Mouse (Mus musculus) lung, embryonic 16.5 days (tissue): ENCODE data around the gene Spcs2. TPM values are rescaled to one million over a fixed set of nuclear protein-coding genes. Genes with fewer than 3 reads are reported as not detected.

Source experiments
- ATAC-seq: fragments of 200-750 bp; cut with Nextera tagmentation; 2 replicates; pipeline ENCODE4 v1.8.0; 2017; ENCODE audit warnings: low read depth, mild to moderate bottlenecking, moderate library complexity
- H3K27ac ChIP-seq: fragments of 300-500 bp; sonication (generic); 2 replicates; pipeline ENCODE4 v1.5.1; 2014; ENCODE audit warnings: mild to moderate bottlenecking, control low read depth, low read length
- H3K27me3 ChIP-seq: fragments of 300-500 bp; sonication (generic); 2 replicates; pipeline ENCODE4 v1.6.1; 2014; ENCODE audit warnings: low read depth, low read length, mixed read lengths; ENCODE audit not compliant: control insufficient read depth, insufficient read depth
- H3K36me3 ChIP-seq: fragments of 300-500 bp; sonication (generic); 2 replicates; pipeline ENCODE4 v1.6.1; 2014; ENCODE audit warnings: low read length; ENCODE audit not compliant: control insufficient read depth, insufficient read depth
- H3K4me1 ChIP-seq: fragments of 300-500 bp; sonication (generic); replicated peaks from 2 replicates; pipeline ENCODE4 v1.6.1; 2014; ENCODE audit warnings: low read length, mixed read lengths; ENCODE audit not compliant: control insufficient read depth, insufficient read depth
- H3K4me2 ChIP-seq: fragments of 300-500 bp; sonication (generic); 2 replicates; pipeline ENCODE4 v1.6.1; 2014; ENCODE audit warnings: low read depth, low read length, control low read depth
- H3K4me3 ChIP-seq: fragments of 300-500 bp; sonication (generic); 2 replicates; pipeline ENCODE4 v1.5.1; 2014; ENCODE audit warnings: mild to moderate bottlenecking, low read length, control low read depth
- H3K9ac ChIP-seq: fragments of 300-500 bp; sonication (generic); 2 replicates; pipeline ENCODE4 v1.6.1; 2014; ENCODE audit warnings: low read length, control low read depth
- H3K9me3 ChIP-seq: fragments of 300-500 bp; sonication (generic); 2 replicates; pipeline ENCODE4 v1.6.1; 2016; ENCODE audit warnings: low read length; ENCODE audit not compliant: control insufficient read depth
- WGBS: fragments of 180-500 bp; shearing (Covaris S2); extraction: QIAGEN DNeasy Blood & Tissue Kit; methylation state at CpG from one replicate; pipeline ENCODE4 v1.1.7; 2014; 5-methylcytosine and 5-hydroxymethylcytosine counted together
- polyA plus RNA-seq: library from polyadenylated mRNA; unstranded; fragments of >200 nt; fragmentation: Nextera tagmentation; extraction: Ambion mirVana; gene quantifications from 2 replicates; pipeline ENCODE4 v1.2.1, GENCODE M21; 2015

The Spcs2 gene
- polyA plus RNA-seq, 1 experiment from 2014 or later: 397 TPM

GRCm38 (mm10) chr7:99854311-99854710 lies 9.0 kb downstream of the Spcs2 start:
- Histone ChIP-seq H3K9ac (no peak overlapping the region), H3K27me3 (no peaks in the 10 kb centered on the region), H3K9me3 (no peaks in the 10 kb centered on the region), H3K4me3 (no peak overlapping the region), H3K36me3 (peaks cover 6% of the 10 kb centered on the region; the same call in 1 of the 2 replicates), H3K4me1 (peaks cover 14% of the 10 kb centered on the region), H3K27ac (no peak overlapping the region), H3K4me2 (no peak overlapping the region)
- ATAC-seq: no peak
- 75% methylated on average over 4 of the region's 4 CpGs for WGBS

- Histone ChIP-seq H3K36me3 (peaks cover 7% of the 10 kb centered on the region; the same call in 1 of the 2 replicates), H3K4me3 (no peak overlapping the region), H3K4me1 (peaks cover 14% of the 10 kb centered on the region), H3K27me3 (no peaks in the 10 kb centered on the region), H3K9me3 (no peaks in the 10 kb centered on the region), H3K4me2 (no peak overlapping the region), H3K27ac (no peak overlapping the region), H3K9ac (no peak overlapping the region)
- WGBS: 78% methylated on average over 7 of the region's 7 CpGs
- no peak for ATAC-seq
These were observed 9.9 kb downstream of the Spcs2 start for GRCm38 (mm10) chr7:99853350-99853749.

DNA sequence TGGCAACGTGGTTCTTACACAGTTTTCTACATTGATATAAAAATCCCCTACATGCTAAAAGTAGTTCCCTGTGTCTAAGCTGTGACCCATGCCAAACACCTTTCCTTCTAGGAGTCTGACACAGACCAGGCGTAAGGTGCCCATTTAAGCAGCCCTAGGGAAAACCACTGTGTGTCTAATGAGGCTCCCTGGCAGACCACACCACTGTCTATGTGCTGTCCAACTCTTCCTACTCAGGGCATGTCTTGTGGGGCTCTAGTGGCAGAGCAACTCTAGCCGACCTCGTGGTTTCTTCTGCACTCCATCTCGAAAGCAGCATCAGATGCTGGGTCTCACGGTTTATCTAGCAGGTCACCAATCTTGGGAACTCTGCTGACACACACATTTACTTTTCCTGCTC lies 11.6 kb downstream of the Spcs2 start:
- Histone ChIP-seq H3K36me3 (peaks cover 16% of the 10 kb centered on the region), H3K4me1 (peaks cover 5% of the 10 kb centered on the region), H3K27me3 (no peaks in the 10 kb centered on the region), H3K9me3 (no peaks in the 10 kb centered on the region), H3K9ac (no peak overlapping the region), H3K4me3 (no peak overlapping the region), H3K4me2 (no peak overlapping the region), H3K27ac (no peak overlapping the region)
- 80% methylated on average over 6 of the region's 6 CpGs for WGBS
- no peak for ATAC-seq

- no peaks in the 10 kb centered on the region; the same call in 1 of the 2 replicates for H3K4me1 ChIP-seq
- H3K36me3 ChIP-seq: peaks cover 14% of the 10 kb centered on the region
- H3K4me2 ChIP-seq: no peak overlapping the region
- H3K9ac ChIP-seq: no peak overlapping the region
- no peak for ATAC-seq
- H3K9me3 ChIP-seq: no peaks in the 10 kb centered on the region
- no peak overlapping the region for H3K27ac ChIP-seq
- 82% methylated on average over 1 of the region's 1 CpGs for WGBS
- no peak overlapping the region for H3K4me3 ChIP-seq
- H3K27me3 ChIP-seq: no peaks in the 10 kb centered on the region
These were observed 12.1 kb downstream of the Spcs2 start for GRCm38 (mm10) chr7:99851121-99851520.

DNA sequence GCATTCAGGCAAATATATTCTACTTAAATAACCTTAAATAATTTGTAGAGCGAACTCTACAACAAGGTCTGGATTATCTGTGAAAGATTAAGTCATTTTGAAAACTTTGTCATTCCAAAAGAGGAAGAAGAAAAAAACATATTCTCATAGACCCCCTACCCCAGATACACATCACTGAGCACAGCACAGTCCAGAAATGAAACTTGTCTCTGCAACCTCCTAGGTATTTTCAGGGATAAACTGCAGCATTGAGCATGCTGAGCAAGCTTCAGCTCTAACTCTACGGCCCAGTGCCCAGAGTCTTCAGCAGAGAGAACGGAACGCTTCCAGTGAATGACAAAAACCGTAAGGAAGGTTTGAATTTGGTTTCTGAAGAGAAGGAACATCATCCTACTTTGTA lies 12.7 kb downstream of the Spcs2 start:
- Histone ChIP-seq H3K9ac (no peak overlapping the region), H3K4me2 (no peak overlapping the region), H3K9me3 (no peaks in the 10 kb centered on the region), H3K4me3 (no peak overlapping the region), H3K27ac (no peak overlapping the region), H3K27me3 (no peaks in the 10 kb centered on the region), H3K36me3 (peaks cover 16% of the 10 kb centered on the region), H3K4me1 (no peaks in the 10 kb centered on the region)
- 89% methylated on average over 5 of the region's 5 CpGs for WGBS
- no peak for ATAC-seq

DNA sequence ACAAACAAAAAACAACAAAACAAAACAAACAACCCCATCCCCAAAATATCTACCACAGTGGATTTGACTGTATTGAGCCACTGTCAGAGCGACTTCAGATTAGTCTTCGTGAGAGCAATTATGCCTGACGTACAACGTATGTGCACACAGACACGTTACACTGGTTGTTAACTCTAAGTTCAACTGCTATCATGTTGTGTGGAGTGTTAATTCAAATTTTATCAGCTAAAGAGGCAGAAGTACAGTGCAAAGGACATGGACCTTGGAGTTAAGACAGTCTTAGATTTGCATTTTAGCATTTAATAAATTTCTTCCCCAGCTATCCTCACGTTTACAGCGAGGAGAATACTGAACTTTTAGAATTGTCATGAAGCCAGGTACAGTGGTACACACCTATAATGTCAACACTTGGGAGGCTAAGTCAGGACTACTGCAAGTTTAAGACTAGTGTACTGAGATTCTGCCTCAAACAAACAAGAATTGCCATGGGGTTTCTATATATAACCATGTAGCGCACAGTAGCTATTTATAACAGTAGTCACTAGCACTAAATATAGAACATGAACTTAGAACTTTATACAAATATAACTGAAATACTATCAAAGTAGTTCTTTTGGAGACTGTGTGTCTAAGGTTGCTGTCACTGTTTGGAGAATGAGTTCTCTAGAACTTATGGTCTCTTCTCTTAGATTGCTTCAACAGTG lies 17.6 kb downstream of the Spcs2 start:
- H3K27ac ChIP-seq: no peak overlapping the region

DNA sequence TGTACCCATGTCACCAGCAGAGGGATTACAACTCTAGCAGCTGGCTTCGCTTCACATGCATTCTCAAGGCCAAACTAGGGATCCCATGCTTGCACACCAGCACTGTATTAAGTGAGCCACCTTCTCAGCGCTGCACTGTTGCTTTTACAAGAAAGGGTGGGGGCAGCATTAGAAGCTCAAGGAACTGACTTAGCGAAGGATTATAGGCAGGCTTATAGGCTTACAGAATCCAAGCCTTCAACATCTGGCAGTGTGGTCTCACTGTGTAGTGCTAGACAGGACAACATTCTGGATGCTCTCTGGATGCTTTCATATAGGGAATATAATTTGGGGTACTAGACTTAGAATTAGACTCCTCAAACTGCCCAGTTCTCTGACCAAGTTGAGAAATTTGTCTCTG lies 25.0 kb downstream of the Spcs2 start:
- no peaks in the 10 kb centered on the region for H3K9me3 ChIP-seq
- 0 out of 2 replicates have a peak overlapping the region, but pooled peaks have one; percentile 18 for H3K9ac ChIP-seq
- no peaks in the 10 kb centered on the region for H3K27me3 ChIP-seq
- H3K36me3 ChIP-seq: peaks cover 27% of the 10 kb centered on the region
- H3K27ac ChIP-seq: peak overlapping the region; percentile 94
- ATAC-seq: no peak
- WGBS: 83% methylated on average over 3 of the region's 3 CpGs
- no peak overlapping the region for H3K4me3 ChIP-seq
- peaks cover 17% of the 10 kb centered on the region for H3K4me1 ChIP-seq
- H3K4me2 ChIP-seq: no peak overlapping the region

More for the DNA sequence above, 17.6 kb downstream of the Spcs2 start:
- no peak for ATAC-seq
- 89% methylated on average over 8 of the region's 8 CpGs for WGBS
- Histone ChIP-seq H3K9ac (no peak overlapping the region), H3K4me1 (no peaks in the 10 kb centered on the region), H3K27me3 (no peaks in the 10 kb centered on the region), H3K9me3 (no peaks in the 10 kb centered on the region), H3K36me3 (peaks cover 50% of the 10 kb centered on the region), H3K4me3 (no peak overlapping the region), H3K4me2 (no peak overlapping the region)

DNA sequence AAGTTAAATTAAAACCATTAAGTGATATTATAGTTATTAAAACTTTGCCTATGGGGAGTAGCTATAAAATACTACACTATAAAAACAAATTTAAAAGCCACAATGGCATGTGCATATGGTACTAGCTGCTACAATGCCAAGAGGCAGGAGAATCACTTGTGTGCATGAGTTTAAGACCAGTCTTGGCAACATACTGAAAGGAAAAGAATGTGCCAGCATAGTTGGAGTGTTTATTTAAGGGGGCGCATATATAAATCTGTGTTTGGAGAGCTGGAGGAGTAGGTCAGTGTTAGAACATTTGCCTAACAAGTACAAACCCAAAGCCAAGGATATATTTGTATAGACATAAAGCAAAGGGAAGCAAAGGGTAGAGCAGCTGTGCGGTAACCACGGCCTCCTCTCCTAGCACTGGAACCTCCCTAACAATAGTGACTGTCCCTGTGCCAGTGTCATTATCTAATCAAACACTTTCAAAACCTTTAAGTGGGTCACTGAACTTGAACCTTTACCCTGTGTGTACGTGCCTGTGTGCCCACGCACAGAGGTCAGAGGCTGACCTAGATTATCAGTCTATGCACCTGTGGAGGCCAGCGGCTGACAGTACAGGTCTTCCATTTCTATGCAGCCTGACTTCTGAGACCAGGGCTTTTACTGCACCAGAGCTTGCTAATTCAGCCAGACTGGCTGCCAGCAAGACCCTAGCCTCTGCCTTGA lies 25.7 kb downstream of the Spcs2 start:
- Histone ChIP-seq H3K27ac (peak overlapping the region; percentile 94), H3K4me2 (no peak overlapping the region), H3K4me1 (peaks cover 17% of the 10 kb centered on the region), H3K9ac (0 out of 2 replicates have a peak overlapping the region, but pooled peaks have one; percentile 18), H3K36me3 (peaks cover 19% of the 10 kb centered on the region), H3K9me3 (no peaks in the 10 kb centered on the region), H3K27me3 (no peaks in the 10 kb centered on the region), H3K4me3 (no peak overlapping the region)
- 46% methylated on average over 6 of the region's 6 CpGs for WGBS
- ATAC-seq: peak; percentile 87

- 26% methylated on average over 4 of the region's 4 CpGs for WGBS
- Histone ChIP-seq H3K4me2 (no peak overlapping the region), H3K4me3 (no peak overlapping the region), H3K9ac (no peak overlapping the region), H3K4me1 (peaks cover 17% of the 10 kb centered on the region), H3K27ac (peak overlapping the region; percentile 86), H3K27me3 (no peaks in the 10 kb centered on the region), H3K36me3 (peaks cover 18% of the 10 kb centered on the region), H3K9me3 (no peaks in the 10 kb centered on the region)
- ATAC-seq: peak; percentile 93
These were observed 26.5 kb downstream of the Spcs2 start for GRCm38 (mm10) chr7:99836781-99837180.
